Mouse (Mus musculus) heart, adult 2 months (tissue): ENCODE data around the gene Wwc2.

Experiments used
- CTCF ChIP-seq: fragments of 200-600 bp; IDR thresholded peaks from 2 replicates; pipeline ENCODE4 v1.8.1; 2022; ENCODE audit warnings: antibody characterized with exemption, mild to moderate bottlenecking, moderate library complexity
- POLR2A ChIP-seq: fragments of 200-500 bp; IDR thresholded peaks from 2 replicates; pipeline ENCODE4 v1.6.1; 2011; ENCODE audit warnings: mild to moderate bottlenecking, low read depth, low read length, control low read depth; ENCODE audit not compliant: insufficient read depth

GRCm38 (mm10) chr8:47922816-47923215 is 67.9 kb downstream of the Wwc2 start:
- TF ChIP-seq CTCF = no peak
- TF ChIP-seq POLR2A = no peak
